Mouse (Mus musculus) liver, embryonic 13.5 days (tissue): ENCODE data around the gene Methig1. TPM values are rescaled to one million over a fixed set of nuclear protein-coding genes. Genes with fewer than 3 reads are reported as not detected.
"Not testable (repeated sequence)": the region's sequence is repeated elsewhere in the genome, so short reads cannot be mapped to it uniquely, and the experiment has no call there.

ENCODE experiments used
- ATAC-seq: fragments of 200-750 bp; cut with Nextera tagmentation; 2 replicates; pipeline ENCODE4 v1.8.0; 2017; ENCODE audit warnings: low read depth, mild to moderate bottlenecking, moderate number of reproducible peaks, moderate library complexity
- DNase-seq: peaks from one replicate; pipeline ENCODE4 v3.0.0; 2022
- H3K27ac ChIP-seq: fragments of 300-500 bp; sonication (generic); 2 replicates; pipeline ENCODE4 v1.5.1; 2015; ENCODE audit warnings: moderate library complexity, mild to moderate bottlenecking, inconsistent platforms
- H3K27me3 ChIP-seq: fragments of 300-500 bp; sonication (generic); 2 replicates; pipeline ENCODE4 v1.6.1; 2015; ENCODE audit warnings: mild to moderate bottlenecking, inconsistent platforms
- H3K36me3 ChIP-seq: fragments of 300-500 bp; sonication (generic); 2 replicates; pipeline ENCODE4 v1.6.1; 2015; ENCODE audit warnings: mild to moderate bottlenecking, inconsistent platforms
- H3K4me1 ChIP-seq: fragments of 300-500 bp; sonication (generic); replicated peaks from 2 replicates; pipeline ENCODE4 v1.6.1; 2015; ENCODE audit warnings: inconsistent platforms
- H3K4me2 ChIP-seq: fragments of 300-500 bp; sonication (generic); 2 replicates; pipeline ENCODE4 v1.6.1; 2015; ENCODE audit warnings: inconsistent platforms, mild to moderate bottlenecking, moderate library complexity
- H3K4me3 ChIP-seq: fragments of 300-500 bp; sonication (generic); replicated peaks from 2 replicates; pipeline ENCODE4 v1.5.1; 2015; ENCODE audit warnings: mild to moderate bottlenecking, inconsistent platforms
- H3K9ac ChIP-seq: fragments of 300-500 bp; sonication (generic); 2 replicates; pipeline ENCODE4 v1.6.1; 2015; ENCODE audit warnings: mild to moderate bottlenecking, inconsistent platforms
- H3K9me3 ChIP-seq: fragments of 300-500 bp; sonication (generic); replicated peaks from 2 replicates; pipeline ENCODE4 v1.6.1; 2016; ENCODE audit warnings: inconsistent platforms
- WGBS: fragments of 180-500 bp; shearing (Covaris S2); methylation state at CpG from one replicate; pipeline ENCODE4 v1.1.7; 2015; ENCODE audit not compliant: insufficient replicate concordance; 5-methylcytosine and 5-hydroxymethylcytosine counted together
- polyA plus RNA-seq: library from polyadenylated mRNA; unstranded; fragments of >200 nt; fragmentation: Nextera tagmentation; extraction: Ambion mirVana; gene quantifications from 2 replicates; pipeline ENCODE4 v1.2.1, GENCODE M21; 2015

Gene Methig1
- polyA plus RNA-seq, 1 experiment from 2014 or later: not detected

DNA sequence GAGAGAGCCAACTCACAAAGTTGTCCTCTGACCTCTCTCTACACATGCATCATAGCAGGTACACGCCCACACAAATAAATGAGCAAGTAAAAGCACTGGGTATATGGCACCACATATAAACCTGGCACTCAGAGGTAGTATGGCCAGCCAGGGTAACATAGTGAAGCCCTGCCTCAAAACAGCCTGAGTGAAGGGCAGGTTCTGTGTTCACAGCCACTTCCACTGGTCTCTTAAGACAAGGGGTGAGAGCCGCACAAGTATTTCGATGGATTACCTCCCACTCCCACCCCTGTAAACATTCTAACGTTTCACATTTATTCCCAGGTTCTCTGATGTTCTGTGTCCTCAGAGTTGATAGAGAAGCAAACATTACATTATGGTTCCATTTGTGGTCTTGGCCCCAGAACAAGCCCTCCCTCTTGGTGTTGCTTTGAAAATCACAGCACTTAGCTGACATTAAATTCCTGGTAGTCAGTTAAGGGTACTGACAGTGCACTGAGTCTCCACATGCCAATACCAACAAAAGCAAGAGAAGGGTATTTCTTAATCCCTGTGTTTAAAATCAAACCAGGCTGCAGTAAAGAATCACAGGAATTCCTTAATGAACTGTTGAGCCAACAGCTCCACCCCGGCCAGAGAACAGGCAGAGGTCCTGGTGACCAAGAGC lies 11.5 kb upstream of the Methig1 start:
- 71% methylated on average over 5 of the region's 5 CpGs for WGBS
- H3K27ac ChIP-seq, ATAC-seq, DNase-seq, H3K36me3 ChIP-seq, H3K9ac ChIP-seq, H3K4me3 ChIP-seq, H3K4me1 ChIP-seq, H3K4me2 ChIP-seq, H3K27me3 ChIP-seq, H3K9me3 ChIP-seq: not testable (repeated sequence)

DNA sequence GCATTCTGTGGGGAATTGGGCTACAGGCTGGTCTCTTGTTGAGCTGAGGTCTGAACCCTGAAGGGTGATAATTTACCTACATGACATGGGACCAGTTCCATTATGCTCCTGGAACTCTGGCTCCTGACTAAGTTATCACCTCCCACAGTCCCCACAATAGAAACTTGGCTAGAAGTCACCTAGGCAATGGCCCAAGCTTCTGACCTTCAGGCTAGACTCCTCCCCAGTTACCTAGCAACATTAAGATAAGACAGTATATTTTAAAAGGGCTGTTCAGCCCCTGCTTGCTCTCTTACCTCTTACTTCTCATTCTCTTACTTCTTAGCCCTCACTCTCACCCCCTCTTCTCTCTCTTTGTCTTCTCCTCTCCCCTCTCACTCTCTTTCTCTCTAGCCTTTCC lies 7.5 kb upstream of the Methig1 start:
- ATAC-seq: no peak
- H3K27ac ChIP-seq: no peak overlapping the region
- H3K4me3 ChIP-seq: no peak overlapping the region
- DNase-seq: no peak
- H3K27me3 ChIP-seq: no peaks in the 10 kb centered on the region
- H3K9ac ChIP-seq: no peak overlapping the region
- H3K9me3 ChIP-seq: no peaks in the 10 kb centered on the region
- no peaks in the 10 kb centered on the region for H3K36me3 ChIP-seq
- no peak overlapping the region for H3K4me2 ChIP-seq
- H3K4me1 ChIP-seq: peaks cover 15% of the 10 kb centered on the region; the same call in 1 of the 2 replicates

DNA sequence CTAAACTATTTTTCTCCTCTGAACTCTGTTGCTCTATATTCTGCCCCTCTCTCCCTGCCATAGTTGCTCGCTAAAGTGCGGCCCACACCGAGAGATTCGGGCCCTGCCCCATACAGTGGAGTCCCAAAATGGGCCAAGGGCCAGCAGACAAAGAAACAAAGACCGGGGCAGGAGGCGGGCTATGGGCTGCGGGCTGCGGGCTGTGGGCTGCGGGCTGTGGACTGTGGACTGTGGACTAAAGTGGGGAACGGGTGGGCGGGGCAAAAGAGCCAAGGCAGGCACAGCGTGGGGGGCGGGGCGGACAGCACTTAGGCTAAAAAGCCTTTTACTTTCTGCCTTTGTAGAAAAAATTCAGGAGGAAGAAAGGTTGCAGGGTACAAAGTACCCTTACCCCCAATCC lies 6.2 kb upstream of the Methig1 start:
- Histone ChIP-seq H3K4me3 (no peak overlapping the region), H3K4me2 (no peak overlapping the region), H3K4me1 (peaks cover 15% of the 10 kb centered on the region; the same call in 1 of the 2 replicates), H3K36me3 (no peaks in the 10 kb centered on the region), H3K9ac (no peak overlapping the region), H3K9me3 (no peaks in the 10 kb centered on the region), H3K27ac (peak overlapping the region; percentile 29; the same call in 1 of the 2 replicates), H3K27me3 (no peaks in the 10 kb centered on the region)
- 55% methylated on average over 14 of the region's 14 CpGs for whole genome bisulfite sequencing
- ATAC-seq: peak; percentile 76
- no peak for DNase-seq

DNA sequence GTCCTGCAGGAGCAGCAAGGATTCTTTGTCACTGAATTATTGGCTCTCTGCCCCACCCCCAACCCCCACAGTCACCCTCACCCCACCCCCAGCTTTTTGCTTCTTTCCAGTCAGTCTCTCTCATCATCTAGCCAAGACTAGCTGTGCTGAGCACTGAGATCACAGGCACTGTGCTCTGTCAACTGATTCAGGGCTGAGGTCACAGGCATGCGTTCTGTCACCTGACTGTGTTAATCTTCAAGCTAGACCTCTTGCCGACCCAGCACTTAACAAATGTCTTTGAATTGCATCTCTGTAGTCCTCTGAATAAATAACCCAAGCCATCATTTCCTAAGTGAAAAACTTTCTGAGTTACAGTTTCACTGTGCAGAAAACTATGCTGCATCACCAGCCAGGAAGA lies 3.5 kb upstream of the Methig1 start:
- no peak for DNase-seq
- Histone ChIP-seq H3K27me3 (no peaks in the 10 kb centered on the region), H3K36me3 (no peaks in the 10 kb centered on the region), H3K27ac (no peak overlapping the region), H3K4me1 (peaks cover 15% of the 10 kb centered on the region; the same call in 1 of the 2 replicates), H3K4me2 (no peak overlapping the region), H3K4me3 (no peak overlapping the region), H3K9ac (no peak overlapping the region), H3K9me3 (no peaks in the 10 kb centered on the region)
- 43% methylated on average over 2 of the region's 2 CpGs for WGBS
- 0 out of 2 replicates have a peak, but pooled peaks have one; percentile 20 for ATAC-seq

DNA sequence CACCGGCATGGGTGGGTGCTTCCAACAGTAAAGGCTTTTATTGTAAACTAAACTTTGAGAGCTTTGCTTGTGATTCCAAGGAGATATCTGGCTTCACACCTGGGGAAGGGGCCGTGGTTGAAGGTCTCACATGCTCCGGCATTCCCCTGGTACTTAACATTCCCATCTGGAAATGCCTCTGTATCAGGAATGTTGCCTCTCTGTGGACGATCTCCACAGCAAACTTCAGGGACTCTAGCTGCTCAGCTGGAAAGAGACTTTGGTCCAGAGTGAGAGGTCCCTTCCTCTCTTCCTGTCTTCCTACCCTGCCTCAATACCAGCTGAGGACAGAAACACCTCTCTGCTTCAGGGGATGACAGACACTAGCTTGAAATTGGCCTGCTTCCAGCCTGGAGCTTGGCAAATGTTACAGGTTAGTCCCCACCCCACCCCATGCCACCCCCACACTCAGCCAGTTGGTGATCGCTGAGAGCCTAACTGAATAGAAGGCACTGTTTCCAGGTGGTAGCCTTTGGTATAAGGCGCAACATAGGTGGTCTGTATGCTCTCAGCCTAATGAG lies 1.4 kb upstream of the Methig1 start:
- H3K27ac ChIP-seq: no peak overlapping the region
- H3K4me1 ChIP-seq: 0 out of 2 replicates have a peak, but pooled peaks cover 8% of the 10 kb centered on the region
- DNase-seq: no peak
- 58% methylated on average over 6 of the region's 6 CpGs for WGBS
- H3K9ac ChIP-seq: no peak overlapping the region
- H3K36me3 ChIP-seq: no peaks in the 10 kb centered on the region
- no peak for ATAC-seq
- H3K27me3 ChIP-seq: no peaks in the 10 kb centered on the region
- no peak overlapping the region for H3K4me2 ChIP-seq
- no peak overlapping the region for H3K4me3 ChIP-seq
- H3K9me3 ChIP-seq: no peaks in the 10 kb centered on the region

DNA sequence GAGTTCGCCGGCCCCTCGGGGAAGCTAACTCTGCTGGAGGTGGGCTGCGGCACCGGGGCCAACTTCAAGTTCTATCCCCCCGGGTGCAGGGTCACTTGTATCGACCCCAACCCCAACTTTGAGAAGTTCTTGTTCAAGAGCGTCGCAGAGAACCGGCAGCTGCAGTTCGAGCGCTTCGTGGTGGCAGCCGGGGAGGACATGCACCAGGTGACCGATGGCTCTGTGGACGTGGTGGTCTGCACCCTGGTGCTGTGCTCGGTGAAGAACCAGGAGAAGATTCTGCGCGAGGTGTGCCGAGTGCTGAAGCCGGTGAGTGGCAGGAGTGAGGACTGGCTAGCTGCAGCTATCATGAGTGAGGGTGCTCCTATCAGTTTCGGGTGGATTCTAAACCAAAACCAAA lies 450 bp downstream of the Methig1 start:
- not testable (repeated sequence) for H3K4me3 ChIP-seq, H3K9ac ChIP-seq, ATAC-seq, H3K9me3 ChIP-seq, H3K36me3 ChIP-seq, H3K27me3 ChIP-seq, H3K27ac ChIP-seq, H3K4me1 ChIP-seq, H3K4me2 ChIP-seq, DNase-seq
- 86% methylated on average over 19 of the region's 22 CpGs for WGBS

DNA sequence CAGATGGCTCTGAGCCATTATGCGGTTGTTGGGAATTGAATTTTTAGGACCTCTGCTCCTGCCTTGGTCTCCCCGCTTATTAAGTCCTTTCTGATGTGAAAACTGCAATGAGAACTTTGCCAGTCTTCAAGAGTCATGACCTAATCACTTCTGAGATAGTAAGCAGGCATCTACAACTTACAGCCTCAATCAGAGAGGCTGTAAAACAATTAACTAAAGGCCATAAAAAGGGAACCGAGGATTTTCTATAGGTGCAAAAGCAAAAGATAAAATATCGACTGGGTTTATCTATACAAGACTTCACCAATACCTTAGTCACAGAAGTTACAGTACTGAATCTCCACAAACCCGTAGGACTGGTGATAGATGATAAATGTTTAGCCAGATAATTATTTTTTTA lies 2.9 kb downstream of the Methig1 start:
- WGBS: 53% methylated on average over 5 of the region's 5 CpGs
- Histone ChIP-seq H3K9ac (no peak overlapping the region), H3K27me3 (no peaks in the 10 kb centered on the region), H3K9me3 (no peaks in the 10 kb centered on the region), H3K4me3 (no peak overlapping the region), H3K4me1 (no peaks in the 10 kb centered on the region), H3K27ac (no peak overlapping the region), H3K4me2 (no peak overlapping the region), H3K36me3 (no peaks in the 10 kb centered on the region)
- ATAC-seq (no peak), DNase-seq (no peak)

DNA sequence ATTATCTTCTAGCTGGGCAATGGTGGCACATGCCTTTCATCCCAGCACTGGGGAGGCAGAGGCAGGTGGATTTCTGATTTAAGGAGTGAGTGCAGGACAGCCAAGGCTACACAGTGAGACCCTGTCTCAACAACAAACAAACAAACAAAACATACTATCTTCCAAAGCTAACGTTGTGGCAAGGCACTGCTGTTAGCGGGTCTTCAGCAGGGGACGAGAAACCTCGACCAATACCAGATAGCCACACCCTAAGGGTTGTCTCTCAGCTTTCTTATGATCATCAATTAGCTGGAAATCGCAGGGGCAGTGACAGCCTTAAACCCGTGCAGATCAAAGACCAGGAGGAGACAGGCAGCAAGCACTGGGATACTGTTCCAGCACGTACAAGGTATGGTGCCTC lies 11.3 kb downstream of the Methig1 start, which contains the start of gene Higd1c:
Gene Higd1c, plus strand, starts transcription at position 301 of the 400 bp plus-strand sequence.
- Histone ChIP-seq H3K9ac (no peak within 1 kb of the TSS), H3K9me3 (no peaks in the 10 kb centered on the region), H3K4me3 (no peak within 1 kb of the TSS), H3K27me3 (no peaks in the 10 kb centered on the region), H3K4me2 (no peak within 1 kb of the TSS), H3K36me3 (no peaks in the 10 kb centered on the region), H3K4me1 (no peaks in the 10 kb centered on the region), H3K27ac (no peak within 1 kb of the TSS)
- 71% methylated on average over 7 of the region's 7 CpGs for WGBS
- DNase-seq (no peak), ATAC-seq (no peak)

DNA sequence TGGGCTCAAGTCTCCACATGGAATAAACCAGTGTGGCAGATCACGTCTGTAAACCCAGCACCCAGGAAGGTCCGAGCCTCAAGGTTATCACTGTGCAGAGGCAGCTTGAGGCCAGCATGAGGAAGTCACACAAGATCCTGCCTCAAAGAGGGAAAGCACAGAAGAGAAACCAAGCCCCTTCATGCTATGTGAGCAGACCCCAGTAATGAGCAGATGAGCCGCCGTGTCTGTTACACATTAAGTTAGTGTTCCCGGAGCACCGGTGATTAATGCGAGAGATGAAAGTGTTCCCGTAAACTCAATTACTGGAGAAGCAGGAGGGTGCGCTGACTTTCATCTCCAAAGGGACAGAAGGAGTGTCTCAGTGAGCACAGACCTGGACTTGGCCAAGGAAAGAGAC lies 13.0 kb downstream of the Methig1 start:
- not testable (repeated sequence) for H3K4me2 ChIP-seq, DNase-seq, ATAC-seq, H3K9ac ChIP-seq, H3K9me3 ChIP-seq, H3K27me3 ChIP-seq, H3K4me3 ChIP-seq, H3K36me3 ChIP-seq, H3K27ac ChIP-seq, H3K4me1 ChIP-seq
- WGBS: 72% methylated on average over 9 of the region's 9 CpGs

DNA sequence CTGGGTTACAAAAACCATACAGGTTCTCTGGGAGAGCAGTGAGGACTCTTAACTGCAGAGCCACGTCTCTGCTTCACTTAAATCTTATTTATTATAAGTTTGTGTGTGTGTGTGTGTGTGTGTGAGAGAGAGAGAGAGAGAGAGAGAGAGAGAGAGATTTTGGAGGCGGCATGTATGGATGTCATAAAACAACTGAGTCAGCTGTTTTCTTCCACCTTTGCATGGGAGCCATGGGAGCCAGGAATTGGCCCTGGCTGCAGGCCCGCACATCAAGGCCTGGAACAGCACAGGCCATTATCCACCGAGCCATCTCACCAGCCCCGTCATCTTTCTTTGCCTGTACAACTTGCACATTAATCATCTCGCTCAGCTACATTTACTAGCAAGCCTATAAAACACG lies 14.2 kb downstream of the Methig1 start:
- no peak for ATAC-seq
- Histone ChIP-seq H3K9ac (no peak overlapping the region), H3K4me3 (no peak overlapping the region), H3K36me3 (no peaks in the 10 kb centered on the region), H3K27ac (no peak overlapping the region), H3K4me2 (no peak overlapping the region), H3K27me3 (no peaks in the 10 kb centered on the region), H3K4me1 (no peaks in the 10 kb centered on the region), H3K9me3 (no peaks in the 10 kb centered on the region)
- no peak for DNase-seq
- 64% methylated on average over 7 of the region's 7 CpGs for WGBS

DNA sequence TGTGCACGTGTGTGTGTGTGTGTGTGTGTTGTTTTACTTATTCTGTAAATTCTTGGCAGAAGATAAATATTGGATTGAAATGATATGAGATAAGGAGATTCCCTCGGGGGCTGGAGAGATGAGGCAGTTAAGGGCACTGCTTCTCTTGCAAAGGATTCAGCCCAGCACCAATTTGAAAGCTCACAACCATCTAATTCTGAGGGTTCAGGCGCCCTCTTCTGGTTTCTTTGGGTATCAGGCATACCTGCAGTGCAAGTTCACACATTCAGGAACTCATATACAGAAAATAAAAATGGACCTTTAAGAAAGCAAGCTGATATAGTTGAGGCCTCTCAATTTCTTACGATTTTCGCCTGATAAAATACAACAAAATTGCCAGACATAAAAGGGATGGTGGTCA lies 22.1 kb downstream of the Methig1 start:
- Histone ChIP-seq H3K27me3 (no peaks in the 10 kb centered on the region), H3K4me1 (peaks cover 4% of the 10 kb centered on the region; the same call in 1 of the 2 replicates), H3K4me2 (no peak overlapping the region), H3K9me3 (no peaks in the 10 kb centered on the region), H3K4me3 (no peak overlapping the region), H3K27ac (no peak overlapping the region), H3K9ac (no peak overlapping the region), H3K36me3 (no peaks in the 10 kb centered on the region)
- DNase-seq (peak; percentile 51), ATAC-seq (no peak)
- WGBS: 22% methylated on average over 5 of the region's 5 CpGs
